ENCODE assay signal across 9 mouse cellular contexts in genomic region chr13:38410322-38410865, GRCm38 (mm10).
DNase-seq lines count a peak whose midpoint lies in the region; ATAC-seq lines count a peak whose summit lies in the region.
"Had no signal": no experiment of that assay in that cellular context is flagged by ENCODE, and none has a peak within 500 bp of the region (broad histone marks: within the 10 kb centered on the region; RNA-seq: fewer than 3 reads in every experiment).

No protein-coding gene starts in this region.

- H3K4me2 ChIP-seq in hindbrain, embryonic 14.5 days (replicated peaks) = peak overlapping the region; percentile 5; the same call in 1 of the 2 replicates
- peak overlapping the region; percentile 44 for H3K4me2 ChIP-seq in stomach, embryonic 16.5 days (ENCODE audit: low read depth, low read length)

- no peaks in the 10 kb centered on the region; the same call in 1 of the 2 replicates for H3K4me1 ChIP-seq in hindbrain, embryonic 14.5 days (replicated peaks; ENCODE audit: control insufficient read depth, insufficient read depth, low read length)
- peaks cover 19% of the 10 kb centered on the region for H3K4me1 ChIP-seq in stomach, embryonic 16.5 days (ENCODE audit: control insufficient read depth, insufficient read depth, low read length)

- no peaks in the 10 kb centered on the region for H3K9me3 ChIP-seq in hindbrain, embryonic 14.5 days (ENCODE audit: control insufficient read depth, low read length)
- H3K9me3 ChIP-seq in stomach, embryonic 16.5 days (replicated peaks; ENCODE audit: control insufficient read depth, low read length) = no peaks in the 10 kb centered on the region
- H3K9me3 ChIP-seq: G1E had no signal

- WGBS in hindbrain, embryonic 14.5 days = 33% methylated on average over 15 of the region's 15 CpGs
- WGBS in stomach, embryonic 16.5 days = 13% methylated on average over 15 of the region's 15 CpGs

- peak overlapping the region; percentile 20; the same call in 1 of the 2 replicates for H3K27ac ChIP-seq in hindbrain, embryonic 14.5 days
- peak overlapping the region; percentile 71 for H3K27ac ChIP-seq in stomach, embryonic 16.5 days (ENCODE audit: low read length)

- no peaks in the 10 kb centered on the region for H3K36me3 ChIP-seq in hindbrain, embryonic 14.5 days (replicated peaks; ENCODE audit: control insufficient read depth, insufficient read depth)
- H3K36me3 ChIP-seq in stomach, embryonic 16.5 days (ENCODE audit: control insufficient read depth, insufficient read depth, low read length) = no peaks in the 10 kb centered on the region
- H3K36me3 ChIP-seq: G1E had no signal

- no peak overlapping the region for H3K9ac ChIP-seq in hindbrain, embryonic 14.5 days
- H3K9ac ChIP-seq in stomach, embryonic 16.5 days (ENCODE audit: low read length) = no peak overlapping the region

- H3K4me3 ChIP-seq in hindbrain, embryonic 14.5 days (replicated peaks; ENCODE audit: low read length) = no peak overlapping the region
- peak overlapping the region; percentile 16; the same call in 1 of the 2 replicates for H3K4me3 ChIP-seq in stomach, embryonic 16.5 days (replicated peaks; ENCODE audit: low read length)

- ATAC-seq in hindbrain, embryonic 14.5 days (ENCODE audit: low FRiP score) = peak; percentile 43; the same call in 1 of the 2 replicates
- ATAC-seq in stomach, embryonic 16.5 days (ENCODE audit: insufficient read depth, low FRiP score) = peak; percentile 79; the same call in 1 of the 2 replicates

- DNase-seq in NIH3T3 (ENCODE audit: low read depth) = peak; percentile 95
- peak; percentile 81 to 89 for DNase-seq in cerebellum, postnatal 10 days
- peak; percentile 30 to 34 for DNase-seq in frontal cortex, postnatal 25 days (ENCODE audit: low spot score in 2 of 2)
- DNase-seq in hindbrain, embryonic 14.5 days (ENCODE audit: low spot score) = peak; percentile 58
- peak; percentile 79 to 88 for DNase-seq in layer of hippocampus, postnatal 14 days (ENCODE audit: low spot score in 2 of 2)
- DNase-seq in mesoderm, embryonic 11.5 days (ENCODE audit: low read depth, low spot score) = peak; percentile 30
- DNase-seq in spleen, postnatal 36 days (ENCODE audit: low spot score in 2 of 2) = no peak

- no peaks in the 10 kb centered on the region for H3K27me3 ChIP-seq in hindbrain, embryonic 14.5 days (ENCODE audit: control insufficient read depth, insufficient read depth, low read length)
- H3K27me3 ChIP-seq in stomach, embryonic 16.5 days (ENCODE audit: control insufficient read depth, insufficient read depth, low read length) = no peaks in the 10 kb centered on the region

Comparison
In these comparisons a context has a peak if more than half of its experiments do, and no peak if none do; other contexts are left out.
1. DNase-seq: peak in NIH3T3 (single experiment), cerebellum, postnatal 10 days (2 of 2), frontal cortex, postnatal 25 days (2 of 2), hindbrain, embryonic 14.5 days (single experiment), layer of hippocampus, postnatal 14 days (2 of 2) and mesoderm, embryonic 11.5 days (single experiment); none in spleen, postnatal 36 days (0 of 2).